Mouse (Mus musculus): Measurements from ENCODE around the gene Dnajc5. TPM values are rescaled to one million over a fixed set of nuclear protein-coding genes. Genes with fewer than 3 reads are reported as not detected.
"Not testable (repeated sequence)": the region's sequence is repeated elsewhere in the genome, so short reads cannot be mapped to it uniquely, and the experiment has no call there.

The Dnajc5 gene
- polyA plus RNA-seq, 1 experiment from 2014 or later, result 263 TPM

DNA sequence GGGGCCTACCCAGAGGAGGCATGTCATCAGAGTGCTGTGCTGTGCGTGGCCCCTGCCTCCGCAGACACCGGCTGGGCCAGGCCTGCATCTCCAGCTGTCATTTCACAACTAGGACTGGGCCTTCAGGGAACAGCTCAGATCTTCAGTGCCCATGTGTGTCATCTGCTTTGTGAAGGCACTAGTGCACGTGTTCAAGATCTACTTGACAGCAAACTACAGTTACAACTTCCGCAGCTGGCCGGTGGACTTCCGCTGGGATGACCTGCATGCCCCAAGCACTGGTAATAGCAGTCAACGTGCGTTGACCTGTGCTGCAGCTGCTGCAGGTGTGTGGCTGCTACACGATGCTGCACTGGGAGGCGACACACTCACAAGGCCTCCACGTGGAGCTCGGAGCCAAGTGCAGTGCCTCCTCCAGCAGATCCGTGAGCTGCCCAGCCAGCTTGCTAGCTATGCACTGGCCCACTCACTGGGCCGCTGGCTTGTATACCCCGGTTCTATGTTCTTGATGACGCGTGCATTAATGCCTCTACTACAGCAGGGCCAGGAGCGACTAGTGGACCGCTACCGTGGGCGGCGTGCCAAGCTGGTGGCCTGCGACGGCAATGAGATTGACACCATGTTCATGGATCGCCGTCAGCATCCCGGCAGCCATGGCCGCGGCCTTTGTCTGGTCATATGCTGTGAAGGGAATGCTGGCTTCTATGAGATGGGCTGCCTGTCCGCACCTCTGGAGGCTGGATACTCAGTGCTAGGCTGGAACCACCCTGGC is 26.9 kb upstream of the Dnajc5 start, which contains the start of gene Abhd16b:
Abhd16b (plus strand) TSS at position 51 of the 772 bp plus-strand sequence.
- Histone ChIP-seq H3K4me3 (replicated peaks) (no peak within 1 kb of the TSS), H3K9me3 (replicated peaks) (no peaks in the 10 kb centered on the region), H3K4me2 (no peak within 1 kb of the TSS), H3K27me3 (replicated peaks) (no peaks in the 10 kb centered on the region), H3K4me1 (peaks cover 16% of the 10 kb centered on the region), H3K36me3 (no peaks in the 10 kb centered on the region), H3K27ac (replicated peaks) (no peak within 1 kb of the TSS), H3K9ac (replicated peaks) (no peak within 1 kb of the TSS)
- ATAC-seq (ENCODE audit: low FRiP score), result no peak
- 87% methylated on average over 31 of the region's 31 CpGs for WGBS

DNA sequence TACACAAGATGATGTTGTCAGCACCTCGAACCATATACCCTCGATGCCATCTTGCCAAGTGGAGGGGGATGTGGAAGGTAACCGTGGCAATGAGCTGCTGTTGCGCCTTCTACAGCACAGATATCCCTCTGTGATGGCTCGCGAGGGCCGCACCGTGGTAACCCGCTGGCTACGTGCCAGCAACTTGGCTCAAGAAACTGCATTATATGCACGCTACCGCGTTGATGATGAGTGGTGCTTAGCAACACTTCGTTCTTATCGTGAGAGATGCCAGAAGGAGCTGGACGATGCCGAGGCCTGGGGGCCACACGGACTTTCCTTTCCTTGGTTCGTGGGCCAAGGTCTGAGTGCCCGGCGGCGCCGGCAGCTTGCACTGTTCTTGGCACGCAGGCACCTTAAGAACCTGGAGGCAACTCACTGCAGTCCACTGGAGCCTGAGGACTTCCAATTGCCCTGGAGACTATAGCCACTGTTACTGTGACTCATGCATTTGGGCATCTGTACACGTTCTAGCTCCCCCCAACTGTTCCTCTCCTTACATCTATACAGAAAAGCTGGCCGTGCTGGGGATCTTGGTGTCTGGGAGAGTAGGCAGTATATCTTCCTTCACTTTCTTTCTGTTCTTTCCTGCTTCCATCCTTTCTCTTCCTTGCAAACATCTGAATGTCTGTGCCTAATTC is 25.9 kb upstream of the Dnajc5 start:
- H3K4me1 ChIP-seq, result peaks cover 21% of the 10 kb centered on the region
- H3K27ac ChIP-seq (replicated peaks), result no peak overlapping the region
- H3K4me3 ChIP-seq (replicated peaks), result no peak overlapping the region
- H3K27me3 ChIP-seq (replicated peaks), result no peaks in the 10 kb centered on the region
- ATAC-seq (ENCODE audit: low FRiP score), result no peak
- H3K9ac ChIP-seq (replicated peaks), result no peak overlapping the region
- H3K9me3 ChIP-seq (replicated peaks), result no peaks in the 10 kb centered on the region
- WGBS, result 73% methylated on average over 26 of the region's 26 CpGs
- H3K36me3 ChIP-seq, result no peaks in the 10 kb centered on the region; the same call in 1 of the 2 replicates
- no peak overlapping the region for H3K4me2 ChIP-seq

DNA sequence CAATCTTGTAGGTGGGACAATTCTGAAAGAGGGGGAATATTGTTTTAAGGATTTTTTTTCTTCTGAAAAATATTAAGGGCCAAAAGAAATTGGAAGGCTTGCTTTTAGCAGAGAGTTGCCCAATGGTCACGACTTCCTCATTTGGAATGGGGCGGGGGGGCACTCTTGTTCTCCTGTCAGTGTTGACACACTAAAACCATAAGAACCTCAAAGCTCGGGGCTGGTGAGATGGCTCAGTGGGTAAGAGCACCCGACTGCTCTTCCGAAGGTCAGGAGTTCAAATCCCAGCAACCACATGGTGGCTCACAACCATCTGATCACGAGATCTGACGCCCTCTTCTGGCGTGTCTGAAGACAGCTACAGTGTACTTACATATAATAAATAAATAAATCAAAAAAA is 24.4 kb upstream of the Dnajc5 start:
- ATAC-seq (ENCODE audit: low FRiP score); H3K9ac ChIP-seq (replicated peaks): not testable (repeated sequence)

DNA sequence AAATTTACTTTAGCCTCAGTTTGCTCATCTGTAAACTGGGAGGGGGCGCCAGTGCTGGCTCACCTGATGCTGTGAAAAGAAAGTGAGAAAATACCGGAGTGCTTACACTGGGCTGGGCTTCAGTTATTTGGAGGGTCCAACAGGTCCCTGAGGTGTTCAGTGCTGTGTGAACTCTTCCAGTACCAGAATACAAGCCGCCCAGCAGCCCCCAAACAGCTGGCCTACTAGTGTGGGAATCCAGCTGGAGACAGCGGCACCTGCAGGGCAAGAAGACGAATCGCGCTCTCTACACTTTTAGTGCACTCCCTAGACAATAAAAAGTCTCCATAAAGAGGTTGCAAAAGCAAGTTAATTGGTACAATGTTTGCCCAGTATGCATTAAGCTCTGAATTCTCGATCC is 24.0 kb upstream of the Dnajc5 start:
- Histone ChIP-seq H3K9me3 (replicated peaks) (no peaks in the 10 kb centered on the region), H3K36me3 (peaks cover 16% of the 10 kb centered on the region), H3K9ac (replicated peaks) (peak overlapping the region; percentile 63), H3K27me3 (replicated peaks) (no peaks in the 10 kb centered on the region), H3K27ac (replicated peaks) (peak overlapping the region; percentile 93), H3K4me2 (peak overlapping the region; percentile 95), H3K4me1 (peaks cover 21% of the 10 kb centered on the region), H3K4me3 (replicated peaks) (peak overlapping the region; percentile 92)
- peak; percentile 85 for ATAC-seq (ENCODE audit: low FRiP score)
- 10% methylated on average over 8 of the region's 8 CpGs for WGBS

More for the DNA sequence above, 24.4 kb upstream of the Dnajc5 start:
- peak overlapping the region; percentile 95 for H3K4me2 ChIP-seq
- H3K9me3 ChIP-seq (replicated peaks); H3K4me3 ChIP-seq (replicated peaks); H3K27me3 ChIP-seq (replicated peaks); H3K27ac ChIP-seq (replicated peaks): not testable (repeated sequence)
- WGBS, result 61% methylated on average over 8 of the region's 8 CpGs
- H3K36me3 ChIP-seq, result peaks cover 12% of the 10 kb centered on the region
- H3K4me1 ChIP-seq, result peaks cover 21% of the 10 kb centered on the region

DNA sequence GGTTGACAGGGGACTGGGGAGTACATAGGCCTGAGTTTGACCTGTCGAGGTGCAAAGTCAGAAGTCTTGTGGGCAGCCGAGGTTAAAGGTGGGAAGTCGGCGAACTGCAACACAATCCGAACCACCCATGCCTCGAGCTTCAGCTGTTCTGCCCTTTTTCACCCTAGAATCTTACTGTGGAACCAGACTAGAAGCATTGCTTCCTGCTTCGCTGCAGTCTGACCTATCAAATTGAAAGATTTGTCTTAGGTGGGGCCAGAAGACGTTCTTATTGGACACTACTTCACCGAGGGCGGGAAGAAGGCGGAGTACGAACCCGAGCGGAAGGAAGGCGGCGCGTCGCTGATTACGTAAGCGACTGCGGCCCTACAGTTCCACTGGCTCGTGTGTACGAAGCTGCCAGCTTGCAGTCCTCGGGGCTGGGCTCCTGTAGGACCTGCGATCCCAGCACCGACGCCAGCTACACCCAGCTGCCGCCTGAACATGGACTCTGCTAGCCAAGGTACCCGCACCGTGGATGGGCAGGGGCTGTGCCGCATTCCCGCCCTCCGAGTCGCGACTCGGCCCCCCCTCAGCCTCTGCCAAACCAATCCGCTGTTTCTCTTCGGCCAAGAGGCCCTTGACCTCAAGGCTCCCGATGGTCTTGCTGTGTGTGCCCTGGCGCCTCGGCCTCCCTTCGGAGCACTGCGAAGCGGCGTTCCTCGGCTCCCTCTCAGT is 23.3 kb upstream of the Dnajc5 start, which contains the start of gene Tpd52l2:
Tpd52l2 (plus strand) TSS at position 312 of the 717 bp plus-strand sequence.
- Histone ChIP-seq H3K4me2 (peak within 1 kb of the TSS; percentile 95), H3K9me3 (replicated peaks) (no peaks in the 10 kb centered on the region), H3K27ac (replicated peaks) (peak within 1 kb of the TSS; percentile 93), H3K9ac (replicated peaks) (peak within 1 kb of the TSS; percentile 96), H3K4me3 (replicated peaks) (peak within 1 kb of the TSS; percentile 92), H3K27me3 (replicated peaks) (no peaks in the 10 kb centered on the region), H3K4me1 (peaks cover 21% of the 10 kb centered on the region), H3K36me3 (peaks cover 23% of the 10 kb centered on the region)
- ATAC-seq (ENCODE audit: low FRiP score), result peak; percentile 99
- WGBS, result 0% methylated on average over 46 of the region's 46 CpGs

DNA sequence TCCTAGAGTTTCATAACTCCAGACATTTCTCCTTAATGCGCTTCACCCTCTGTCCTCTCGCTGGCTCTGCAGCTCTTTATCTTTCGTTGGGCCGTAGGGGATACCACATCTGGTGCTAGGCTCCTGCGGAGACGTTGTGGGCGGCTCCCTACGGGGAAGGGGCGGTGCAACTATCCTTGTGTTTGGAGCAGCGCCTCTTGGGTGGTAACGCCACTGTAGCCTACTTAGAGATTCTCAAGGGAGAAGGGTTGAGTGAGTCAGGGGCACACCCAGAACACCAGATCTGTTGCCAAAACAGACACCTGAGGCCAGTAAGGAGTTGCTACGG is 22.8 kb upstream of the Dnajc5 start:
- H3K4me3 ChIP-seq (replicated peaks), result peak overlapping the region; percentile 92
- under 1% methylated on average over 12 of the region's 12 CpGs for WGBS
- H3K36me3 ChIP-seq, result peaks cover 28% of the 10 kb centered on the region
- peak overlapping the region; percentile 96 for H3K9ac ChIP-seq (replicated peaks)
- H3K4me2 ChIP-seq, result peak overlapping the region; percentile 95
- peak; percentile 29 for ATAC-seq (ENCODE audit: low FRiP score)
- peak overlapping the region; percentile 93 for H3K27ac ChIP-seq (replicated peaks)
- H3K4me1 ChIP-seq, result peaks cover 21% of the 10 kb centered on the region
- no peaks in the 10 kb centered on the region for H3K27me3 ChIP-seq (replicated peaks)
- H3K9me3 ChIP-seq (replicated peaks), result no peaks in the 10 kb centered on the region

DNA sequence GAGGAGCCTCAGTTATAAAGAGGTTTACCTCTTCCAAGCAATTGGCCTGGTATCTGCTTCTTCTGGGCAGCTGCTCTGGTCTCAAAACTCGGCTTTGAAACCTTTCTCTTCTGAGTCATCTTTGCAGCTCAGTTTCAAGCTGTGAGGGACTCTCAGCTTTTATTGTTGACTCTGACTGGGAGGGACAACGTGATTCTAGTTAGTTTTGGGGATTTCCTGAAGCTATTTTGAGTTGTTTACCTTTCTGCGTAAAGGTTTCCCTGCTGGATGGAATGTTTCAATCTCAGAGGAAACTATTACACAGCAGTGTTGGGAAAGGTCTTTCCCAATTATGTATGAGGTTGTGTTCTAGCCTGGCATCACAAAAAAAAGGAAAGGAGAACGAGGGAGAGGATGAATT is 21.6 kb upstream of the Dnajc5 start:
- WGBS, result 77% methylated on average over 4 of the region's 4 CpGs
- H3K27ac ChIP-seq (replicated peaks), result no peak overlapping the region

DNA sequence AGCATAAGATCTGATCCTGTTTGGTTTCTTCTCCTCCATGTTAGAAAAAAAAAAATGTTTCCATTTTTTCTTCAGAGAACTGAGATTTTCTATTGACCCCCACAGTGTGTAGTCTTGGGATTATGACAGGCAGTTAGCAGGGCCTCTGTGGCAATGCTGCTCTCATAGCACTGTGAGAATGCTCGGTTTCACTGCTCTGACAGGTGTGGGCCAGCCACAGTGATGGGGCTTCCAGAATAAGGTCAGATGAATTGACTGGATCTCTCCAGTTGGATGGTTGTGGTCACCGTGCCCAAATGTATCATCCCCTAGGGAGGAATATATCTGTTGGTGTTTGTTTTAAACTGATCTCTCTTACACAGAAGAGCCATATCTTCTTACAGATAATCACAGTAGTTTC is 11.1 kb upstream of the Dnajc5 start:
- no peak overlapping the region for H3K27ac ChIP-seq (replicated peaks)
- no peaks in the 10 kb centered on the region for H3K27me3 ChIP-seq (replicated peaks)
- H3K9ac ChIP-seq (replicated peaks), result no peak overlapping the region
- no peak for ATAC-seq (ENCODE audit: low FRiP score)
- no peak overlapping the region for H3K4me3 ChIP-seq (replicated peaks)
- H3K4me1 ChIP-seq, result no peaks in the 10 kb centered on the region
- peaks cover 79% of the 10 kb centered on the region for H3K36me3 ChIP-seq
- H3K9me3 ChIP-seq (replicated peaks), result no peaks in the 10 kb centered on the region
- no peak overlapping the region for H3K4me2 ChIP-seq
- 92% methylated on average over 2 of the region's 2 CpGs for WGBS

More for the DNA sequence above, 21.6 kb upstream of the Dnajc5 start:
- Histone ChIP-seq H3K36me3 (peaks cover 40% of the 10 kb centered on the region), H3K4me1 (peaks cover 21% of the 10 kb centered on the region), H3K4me3 (replicated peaks) (peak overlapping the region; percentile 92; the same call in 1 of the 2 replicates), H3K4me2 (peak overlapping the region; percentile 95; the same call in 1 of the 2 replicates), H3K9ac (replicated peaks) (no peak overlapping the region), H3K9me3 (replicated peaks) (no peaks in the 10 kb centered on the region), H3K27me3 (replicated peaks) (no peaks in the 10 kb centered on the region)
- ATAC-seq (ENCODE audit: low FRiP score), result no peak

DNA sequence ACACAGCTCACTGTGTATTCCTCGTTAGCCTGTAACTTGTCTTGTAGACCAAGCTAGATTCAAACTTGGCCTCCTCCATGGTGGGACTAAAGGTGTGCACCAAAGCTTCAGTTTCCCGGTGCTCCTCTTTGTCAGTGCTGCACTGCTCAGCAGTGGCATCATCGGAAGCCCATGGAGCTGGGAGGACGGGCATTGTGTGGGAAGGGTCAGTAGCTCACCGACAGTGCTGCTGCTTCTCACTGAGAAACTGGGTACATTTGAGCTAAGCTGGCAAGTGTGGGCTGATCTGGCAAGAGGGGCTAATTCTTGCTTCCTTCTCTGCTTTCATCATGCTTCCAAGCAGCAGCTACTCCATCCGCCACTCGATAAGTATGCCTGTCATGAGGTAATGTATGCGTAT is 9.1 kb upstream of the Dnajc5 start:
- no peaks in the 10 kb centered on the region for H3K4me1 ChIP-seq
- no peak overlapping the region for H3K27ac ChIP-seq (replicated peaks)
- no peak overlapping the region for H3K4me2 ChIP-seq
- peaks cover 85% of the 10 kb centered on the region for H3K36me3 ChIP-seq
- H3K9me3 ChIP-seq (replicated peaks), result no peaks in the 10 kb centered on the region
- H3K9ac ChIP-seq (replicated peaks), result no peak overlapping the region
- H3K4me3 ChIP-seq (replicated peaks), result no peak overlapping the region
- no peaks in the 10 kb centered on the region for H3K27me3 ChIP-seq (replicated peaks)
- 97% methylated on average over 8 of the region's 8 CpGs for WGBS
- ATAC-seq (ENCODE audit: low FRiP score), result no peak

DNA sequence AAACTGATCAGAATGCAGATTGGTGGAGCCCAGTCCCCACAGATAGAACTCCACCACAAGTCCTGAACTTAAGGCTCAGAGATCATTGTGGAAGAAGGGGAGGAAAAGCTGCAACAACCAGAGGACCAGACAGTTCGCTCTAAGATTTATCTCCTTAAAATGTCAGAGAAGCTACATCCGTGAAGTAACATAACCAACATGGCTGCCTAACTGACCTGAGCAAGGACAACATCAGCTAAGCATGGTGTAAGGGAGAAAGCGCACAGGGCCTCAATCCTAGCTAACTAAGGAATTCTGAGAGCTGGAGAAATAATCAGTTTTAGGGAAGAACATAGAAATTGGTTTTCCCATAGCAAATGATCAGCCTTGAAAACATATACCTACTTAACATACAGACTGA is 1.1 kb upstream of the Dnajc5 start:
- H3K4me1 ChIP-seq, result peaks cover 40% of the 10 kb centered on the region
- peak overlapping the region; percentile 97 for H3K27ac ChIP-seq (replicated peaks)
- no peaks in the 10 kb centered on the region for H3K9me3 ChIP-seq (replicated peaks)
- ATAC-seq (ENCODE audit: low FRiP score), result no peak
- WGBS, result 74% methylated on average over 3 of the region's 3 CpGs
- H3K4me3 ChIP-seq (replicated peaks), result peak overlapping the region; percentile 96
- H3K27me3 ChIP-seq (replicated peaks), result no peaks in the 10 kb centered on the region
- peaks cover 33% of the 10 kb centered on the region for H3K36me3 ChIP-seq
- H3K9ac ChIP-seq (replicated peaks), result peak overlapping the region; percentile 88
- H3K4me2 ChIP-seq, result peak overlapping the region; percentile 68

DNA sequence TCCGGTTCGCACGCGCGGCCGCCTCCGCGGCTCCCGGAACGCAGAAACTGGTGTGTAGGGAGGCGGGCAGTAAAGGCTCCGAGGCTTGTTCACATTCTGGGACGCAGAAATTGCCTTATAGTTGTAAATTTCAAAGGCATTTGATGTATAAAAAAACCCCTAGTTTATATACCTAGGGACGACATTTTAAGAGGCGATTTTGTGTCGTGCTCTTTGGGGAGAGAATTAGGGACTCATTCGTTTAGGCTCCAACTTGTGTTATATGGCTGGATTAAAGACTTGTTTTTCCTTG is 597 bp downstream of the Dnajc5 start:
- WGBS, result 0% methylated on average over 17 of the region's 17 CpGs
- Histone ChIP-seq H3K36me3 (peaks cover 19% of the 10 kb centered on the region), H3K9me3 (replicated peaks) (no peaks in the 10 kb centered on the region), H3K27me3 (replicated peaks) (no peaks in the 10 kb centered on the region), H3K27ac (replicated peaks) (peak overlapping the region; percentile 97), H3K9ac (replicated peaks) (peak overlapping the region; percentile 88), H3K4me2 (peak overlapping the region; percentile 68), H3K4me1 (peaks cover 40% of the 10 kb centered on the region), H3K4me3 (replicated peaks) (peak overlapping the region; percentile 96)
- no peak for ATAC-seq (ENCODE audit: low FRiP score)

Data from neural tube, embryonic 15.5 days (tissue).